Comparison of ENCODE assay signal across 9 mouse cellular contexts in genomic region chr11:97781478-97781831, GRCm38 (mm10). TPM values are rescaled to one million over a fixed set of nuclear protein-coding genes. Genes with fewer than 3 reads are reported as not detected.
A peak's percentile ranks its signal among the peaks of the same experiment; 100 is the strongest.
DNase-seq lines count a peak whose midpoint lies in the region; ATAC-seq and TF ChIP-seq lines count a peak whose summit lies in the region.
"Had no signal": no experiment of that assay in that cellular context is flagged by ENCODE, and none has a peak within 500 bp of the region (broad histone marks: within the 10 kb centered on the region; RNA-seq: fewer than 3 reads in every experiment).

No protein-coding gene starts in this region.

- peak overlapping the region; percentile 66 to 79 for H3K4me3 ChIP-seq in heart, embryonic 14.5 days (ENCODE audit: control insufficient read depth in 1 of 2, insufficient read depth in 1 of 2, low read depth in 1 of 2, low read length in 2 of 2)
- peak overlapping the region; percentile 99 for H3K4me3 ChIP-seq in G1E (ENCODE audit: low read depth, low read length)
- peak overlapping the region; percentile 87 for H3K4me3 ChIP-seq in forebrain, embryonic 15.5 days
- peak overlapping the region; percentile 88 for H3K4me3 ChIP-seq in liver, postnatal 0 days (ENCODE audit: low read depth, low read length)

- H3K27ac ChIP-seq in heart, embryonic 14.5 days (replicated peaks in 1 of 2; ENCODE audit: control insufficient read depth in 1 of 2, insufficient read depth in 1 of 2, low read depth in 2 of 2, low read length in 2 of 2), result peak overlapping the region; percentile 85 to 86; a peak in 3 of 4 replicates
- H3K27ac ChIP-seq in forebrain, embryonic 15.5 days (replicated peaks), result peak overlapping the region; percentile 91
- H3K27ac ChIP-seq in liver, postnatal 0 days (ENCODE audit: low read depth), result peak overlapping the region; percentile 92

- no peaks in the 10 kb centered on the region for H3K27me3 ChIP-seq in heart, embryonic 14.5 days (ENCODE audit: control insufficient read depth, insufficient read depth, low read length)
- 0 out of 2 replicates have a peak, but pooled peaks cover under 1% of the 10 kb centered on the region for H3K27me3 ChIP-seq in G1E (ENCODE audit: insufficient read depth, low read length)
- no peaks in the 10 kb centered on the region for H3K27me3 ChIP-seq in forebrain, embryonic 15.5 days
- no peaks in the 10 kb centered on the region for H3K27me3 ChIP-seq in liver, postnatal 0 days (ENCODE audit: insufficient read depth, low read length)

- H3K4me1 ChIP-seq in heart, embryonic 14.5 days (ENCODE audit: control insufficient read depth in 2 of 2, insufficient read depth in 2 of 2, low read length in 2 of 2), result peaks cover 3 to 10% of the 10 kb centered on the region in 2 experiments
- peaks cover 38% of the 10 kb centered on the region for H3K4me1 ChIP-seq in G1E (ENCODE audit: insufficient read depth, low read depth, low read length)
- H3K4me1 ChIP-seq in forebrain, embryonic 15.5 days, result peaks cover 30% of the 10 kb centered on the region
- peaks cover 10% of the 10 kb centered on the region for H3K4me1 ChIP-seq in liver, postnatal 0 days (ENCODE audit: insufficient read depth)

- WGBS in heart, embryonic 14.5 days, result under 1% methylated on average over 11 of the region's 11 CpGs
- WGBS in forebrain, embryonic 15.5 days, result 2% methylated on average over 11 of the region's 11 CpGs
- 2% methylated on average over 11 of the region's 11 CpGs for WGBS in liver, postnatal 0 days (ENCODE audit: insufficient replicate concordance)

- no peaks in the 10 kb centered on the region for H3K9me3 ChIP-seq in heart, embryonic 14.5 days (ENCODE audit: control insufficient read depth, low read length)
- H3K9me3 ChIP-seq in G1E (replicated peaks), result 0 out of 2 replicates have a peak, but pooled peaks cover 3% of the 10 kb centered on the region
- H3K9me3 ChIP-seq in forebrain, embryonic 15.5 days, result no peaks in the 10 kb centered on the region
- no peaks in the 10 kb centered on the region for H3K9me3 ChIP-seq in liver, postnatal 0 days (ENCODE audit: low read length)

- H3K9ac ChIP-seq in heart, embryonic 14.5 days (ENCODE audit: low read length), result peak overlapping the region; percentile 100
- H3K9ac ChIP-seq in forebrain, embryonic 15.5 days (replicated peaks), result peak overlapping the region; percentile 96
- peak overlapping the region; percentile 90 for H3K9ac ChIP-seq in liver, postnatal 0 days (replicated peaks)

- ATAC-seq in heart, embryonic 14.5 days (ENCODE audit: insufficient number of reproducible peaks, insufficient read depth, low FRiP score, low read depth), result no peak
- ATAC-seq in G1E (ENCODE audit: extremely low read depth, insufficient number of reproducible peaks, low FRiP score, poor library complexity, severe bottlenecking), result no peak
- no peak for ATAC-seq in forebrain, embryonic 15.5 days (replicated peaks)
- no peak; the same call in 1 of the 2 replicates for ATAC-seq in liver, postnatal 0 days
- no peak for ATAC-seq in granulocyte monocyte progenitor cell, adult 5-6 weeks (replicated peaks; ENCODE audit: poor library complexity, severe bottlenecking)

- TF ChIP-seq EP300 in liver, postnatal 0 days (IDR thresholded peaks at IDR 0.05; ENCODE audit: low read depth), result no peak

- intact Hi-C loops in heart, postnatal 10 days (cut with DNase I), result loop anchor here (5.0 kb wide), 1 partner anchor 206 kb away; the partner anchor contains the start of gene Plxdc1

- DNase-seq in heart, postnatal 10 days, result no peak
- DNase-seq in G1E (ENCODE audit: low spot score), result no peak
- no peak for DNase-seq in liver, postnatal 0 days
- no peak for DNase-seq in retina, postnatal 1 day
- no peak for DNase-seq in embryo, embryonic 11 days

- peaks cover 48% of the 10 kb centered on the region for H3K36me3 ChIP-seq in heart, embryonic 14.5 days (ENCODE audit: control insufficient read depth, insufficient read depth, low read length)
- H3K36me3 ChIP-seq in G1E (replicated peaks), result peaks cover 56% of the 10 kb centered on the region
- H3K36me3 ChIP-seq in forebrain, embryonic 15.5 days, result peaks cover 41% of the 10 kb centered on the region
- peaks cover 41% of the 10 kb centered on the region for H3K36me3 ChIP-seq in liver, postnatal 0 days (replicated peaks; ENCODE audit: insufficient read depth, low read length)

- peak overlapping the region; percentile 87 for H3K4me2 ChIP-seq in heart, embryonic 14.5 days (ENCODE audit: low read length)
- H3K4me2 ChIP-seq in forebrain, embryonic 15.5 days (replicated peaks), result peak overlapping the region; percentile 68
- peak overlapping the region; percentile 78 for H3K4me2 ChIP-seq in liver, postnatal 0 days (ENCODE audit: low read depth, low read length)

- no peak for TF ChIP-seq CTCF in G1E (IDR thresholded peaks at IDR 0.05; ENCODE audit: low read depth, low read length)
- TF ChIP-seq CTCF in liver, postnatal 0 days (IDR thresholded peaks at IDR 0.05; ENCODE audit: low read depth), result no peak

RNA-seq across cellular contexts. Expression of gene Rpl23, which starts 0.8 kb away (rescaled TPM):
- polyA plus RNA-seq in heart, embryonic 14.5 days (2014; fragmentation: Nextera tagmentation; extraction: Ambion mirVana), result 499 and 536 TPM in 2 replicates
- total RNA-seq in heart, postnatal 10 days (2021), result 100 to 1,000 TPM; 677 to 703 TPM
- total RNA-seq in G1E (2014; fragmentation: Nextera tagmentation), result 580 and 589 TPM in 2 replicates
- total RNA-seq in G1E (2017), result 1,583 and 1,694 TPM in 2 replicates
- polyA plus RNA-seq in G1E (2012), result 255 and 258 TPM in 2 replicates
- 327 and 370 TPM in 2 replicates for polyA plus RNA-seq in forebrain, embryonic 15.5 days (2015; fragmentation: Nextera tagmentation; extraction: Ambion mirVana)
- 409 and 433 TPM in 2 replicates for polyA plus RNA-seq in liver, postnatal 0 days (2015; fragmentation: Nextera tagmentation; extraction: Ambion mirVana)
- 2,177 and 2,335 TPM in 2 replicates for total RNA-seq in granulocyte monocyte progenitor cell, adult 5-6 weeks (2014; fragmentation: Nextera tagmentation)
- 2,263 and 3,329 TPM in 2 replicates for total RNA-seq in granulocyte monocyte progenitor cell, adult 5-6 weeks (2017)

RNA-seq across cellular contexts. Expression of gene 1700001P01Rik, which starts 5.7 kb away (rescaled TPM):
- not detected in 2 replicates for polyA plus RNA-seq in heart, embryonic 14.5 days (2014; fragmentation: Nextera tagmentation; extraction: Ambion mirVana)
- not detected for total RNA-seq in heart, postnatal 10 days (2021)
- total RNA-seq in G1E (2014; fragmentation: Nextera tagmentation), result not detected in 2 replicates
- 0.23 and 0.33 TPM in 2 replicates for total RNA-seq in G1E (2017)
- 0.09 TPM in 1 of 2 replicates, not detected in the other for polyA plus RNA-seq in G1E (2012)
- 0.39 and 0.75 TPM in 2 replicates for polyA plus RNA-seq in forebrain, embryonic 15.5 days (2015; fragmentation: Nextera tagmentation; extraction: Ambion mirVana)
- not detected in 2 replicates for polyA plus RNA-seq in liver, postnatal 0 days (2015; fragmentation: Nextera tagmentation; extraction: Ambion mirVana)
- total RNA-seq in granulocyte monocyte progenitor cell, adult 5-6 weeks (2014; fragmentation: Nextera tagmentation), result not detected in 2 replicates
- not detected in 2 replicates for total RNA-seq in granulocyte monocyte progenitor cell, adult 5-6 weeks (2017)
- total RNA-seq: hematopoietic stem cell, adult 5-6 weeks had no signal

RNA-seq across cellular contexts. Expression of gene Cwc25, which starts 15.1 kb away (rescaled TPM):
- polyA plus RNA-seq in heart, embryonic 14.5 days (2014; fragmentation: Nextera tagmentation; extraction: Ambion mirVana), result 9.0 and 9.8 TPM in 2 replicates
- total RNA-seq in heart, postnatal 10 days (2021), result 10 to 100 TPM; 10.8 to 11.8 TPM
- total RNA-seq in G1E (2014; fragmentation: Nextera tagmentation), result 13.5 and 20.8 TPM in 2 replicates
- total RNA-seq in G1E (2017), result 25.5 and 27.4 TPM in 2 replicates
- polyA plus RNA-seq in G1E (2012), result 22.5 and 23.2 TPM in 2 replicates
- polyA plus RNA-seq in forebrain, embryonic 15.5 days (2015; fragmentation: Nextera tagmentation; extraction: Ambion mirVana), result 18.0 and 18.6 TPM in 2 replicates
- polyA plus RNA-seq in liver, postnatal 0 days (2015; fragmentation: Nextera tagmentation; extraction: Ambion mirVana), result 5.5 and 5.8 TPM in 2 replicates
- total RNA-seq in granulocyte monocyte progenitor cell, adult 5-6 weeks (2014; fragmentation: Nextera tagmentation), result 9.0 and 13.0 TPM in 2 replicates
- 16.3 and 18.9 TPM in 2 replicates for total RNA-seq in granulocyte monocyte progenitor cell, adult 5-6 weeks (2017)

RNA-seq across cellular contexts. Expression of gene Lasp1, which starts 17.3 kb away (rescaled TPM):
- polyA plus RNA-seq in heart, embryonic 14.5 days (2014; fragmentation: Nextera tagmentation; extraction: Ambion mirVana), result 26.5 and 28.1 TPM in 2 replicates
- total RNA-seq in heart, postnatal 10 days (2021), result 10 to 100 TPM; 74.9 to 76.4 TPM
- total RNA-seq in G1E (2014; fragmentation: Nextera tagmentation) (31.0 and 37.1 TPM in 2 replicates), G1E (2017) (53.4 and 122 TPM in 2 replicates)
- 49.6 and 71.7 TPM in 2 replicates for polyA plus RNA-seq in G1E (2012)
- polyA plus RNA-seq in forebrain, embryonic 15.5 days (2015; fragmentation: Nextera tagmentation; extraction: Ambion mirVana), result 129 and 132 TPM in 2 replicates
- 30.0 and 32.2 TPM in 2 replicates for polyA plus RNA-seq in liver, postnatal 0 days (2015; fragmentation: Nextera tagmentation; extraction: Ambion mirVana)
- 60.5 and 60.7 TPM in 2 replicates for total RNA-seq in granulocyte monocyte progenitor cell, adult 5-6 weeks (2014; fragmentation: Nextera tagmentation)
- 92.5 and 124 TPM in 2 replicates for total RNA-seq in granulocyte monocyte progenitor cell, adult 5-6 weeks (2017)

RNA-seq across cellular contexts. Expression of gene Pip4k2b, which starts 37.0 kb away (rescaled TPM):
- 0.80 and 1.1 TPM in 2 replicates for polyA plus RNA-seq in heart, embryonic 14.5 days (2014; fragmentation: Nextera tagmentation; extraction: Ambion mirVana)
- total RNA-seq in heart, postnatal 10 days (2021), result 10 to 100 TPM; 19.4 to 26.7 TPM
- 19.6 and 23.2 TPM in 2 replicates for total RNA-seq in G1E (2014; fragmentation: Nextera tagmentation)
- 14.5 and 16.7 TPM in 2 replicates for total RNA-seq in G1E (2017)
- polyA plus RNA-seq in G1E (2012), result 22.0 and 25.6 TPM in 2 replicates
- 4.1 and 4.8 TPM in 2 replicates for polyA plus RNA-seq in forebrain, embryonic 15.5 days (2015; fragmentation: Nextera tagmentation; extraction: Ambion mirVana)
- polyA plus RNA-seq in liver, postnatal 0 days (2015; fragmentation: Nextera tagmentation; extraction: Ambion mirVana), result 0.53 and 0.59 TPM in 2 replicates
- 23.4 and 28.1 TPM in 2 replicates for total RNA-seq in granulocyte monocyte progenitor cell, adult 5-6 weeks (2014; fragmentation: Nextera tagmentation)
- total RNA-seq in granulocyte monocyte progenitor cell, adult 5-6 weeks (2017), result 16.6 and 20.8 TPM in 2 replicates
